Mouse (Mus musculus): ENCODE measurements at regions not wholly inside any gene's neighbourhood (a gene's known extent, or its start where the extent isn't known, plus 50 kb on each side); places are given as distances from the start of the nearest gene placed in this dataset.

- TF ChIP-seq CTCF (IDR thresholded peaks at IDR 0.05; ENCODE audit: borderline replicate concordance, extremely low read depth, insufficient read depth, insufficient read length) (no peak), POLR2A (IDR thresholded peaks at IDR 0.05; ENCODE audit: borderline replicate concordance, extremely low read depth, insufficient read depth, insufficient read length, poor library complexity, severe bottlenecking) (no peak)
Measured at GRCm38 (mm10) chr5:113420619-113421018, 63.5 kb downstream of the Aym1 start.

Data from brain, embryonic 14.5 days (tissue).